Mouse (Mus musculus) adrenal gland, adult 18-20 months (tissue): ENCODE measurements around the gene Entpd7. TPM values are rescaled to one million over a fixed set of nuclear protein-coding genes. Genes with fewer than 3 reads are reported as not detected.
A peak's percentile ranks its signal among the peaks of the same experiment; 100 is the strongest.

ENCODE experiments used
- DNase-seq, 2 experiments: peaks; one replicate each; pipeline ENCODE4 v3.0.0; 2021 to 2022; ENCODE audit warnings: low spot score in 2 of 2
- total RNA-seq, 2 experiments: library from RNA; stranded (reverse); gene quantifications; 1 replicate in 1 of 2; 2 replicates in 1 of 2; pipeline ENCODE4 v1.2.3; 2021

Entpd7 gene
- total RNA-seq, 2 experiments from 2014 or later = 13.0 to 20.6 TPM

DNA sequence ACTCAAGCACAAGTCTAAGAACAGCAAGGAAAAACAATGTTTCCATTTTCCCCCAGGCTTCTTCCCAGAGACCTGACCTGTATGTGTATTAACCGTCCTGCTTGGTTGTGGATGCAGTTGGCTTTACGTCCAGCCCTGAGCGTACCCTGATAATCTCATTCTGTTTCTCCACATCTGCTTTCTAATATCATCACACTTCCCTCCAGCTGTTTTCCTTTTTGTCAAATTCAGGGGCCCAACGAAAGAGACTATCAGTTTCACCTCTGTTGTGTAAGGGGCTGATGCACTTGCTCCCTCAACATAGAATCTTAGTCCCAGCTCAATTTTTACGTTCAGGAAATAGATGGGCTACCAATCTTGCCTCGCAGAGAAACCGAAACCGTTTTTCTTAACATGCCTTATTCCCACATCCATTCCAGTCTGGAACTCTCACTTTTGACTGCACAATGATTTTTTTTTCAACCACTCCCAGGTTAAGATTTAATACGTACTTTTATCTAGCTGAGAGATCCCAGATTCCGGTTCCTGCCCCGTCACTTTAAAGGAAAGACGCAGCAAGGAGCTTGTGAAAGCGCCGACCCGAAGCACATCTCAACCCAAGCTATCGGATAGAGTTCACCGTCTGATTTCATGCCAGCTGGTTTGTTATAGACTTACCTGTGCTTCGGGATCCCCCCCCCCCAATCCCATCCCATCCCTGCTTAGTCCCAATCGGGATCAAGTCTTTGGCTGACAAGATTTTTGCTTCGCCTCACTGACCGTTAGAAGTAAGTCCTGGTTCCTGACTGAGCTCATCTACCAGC lies 15.8 kb upstream of the Entpd7 start:
- DNase-seq = no peak

DNA sequence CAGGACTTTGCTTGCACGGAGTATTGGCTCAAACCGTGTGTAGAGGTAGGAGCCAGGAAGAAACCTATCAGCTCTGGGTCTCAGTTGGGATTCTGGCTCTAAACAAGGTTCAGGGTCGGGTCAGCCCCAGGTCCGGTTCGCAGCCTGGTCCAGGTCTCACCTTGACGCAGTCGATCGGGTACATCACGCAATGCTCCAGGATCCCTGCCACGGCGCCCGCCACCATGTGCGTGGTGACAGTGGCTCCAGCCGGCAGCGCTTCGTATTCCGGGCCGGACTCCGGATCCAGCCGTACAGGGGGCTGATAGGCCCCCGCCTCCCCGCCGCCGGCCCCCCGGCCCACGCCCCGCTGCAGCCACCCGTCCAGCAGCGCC lies 15.2 kb upstream of the Entpd7 start:
- DNase-seq = peak in 1 of 2 experiments; percentile 50

DNA sequence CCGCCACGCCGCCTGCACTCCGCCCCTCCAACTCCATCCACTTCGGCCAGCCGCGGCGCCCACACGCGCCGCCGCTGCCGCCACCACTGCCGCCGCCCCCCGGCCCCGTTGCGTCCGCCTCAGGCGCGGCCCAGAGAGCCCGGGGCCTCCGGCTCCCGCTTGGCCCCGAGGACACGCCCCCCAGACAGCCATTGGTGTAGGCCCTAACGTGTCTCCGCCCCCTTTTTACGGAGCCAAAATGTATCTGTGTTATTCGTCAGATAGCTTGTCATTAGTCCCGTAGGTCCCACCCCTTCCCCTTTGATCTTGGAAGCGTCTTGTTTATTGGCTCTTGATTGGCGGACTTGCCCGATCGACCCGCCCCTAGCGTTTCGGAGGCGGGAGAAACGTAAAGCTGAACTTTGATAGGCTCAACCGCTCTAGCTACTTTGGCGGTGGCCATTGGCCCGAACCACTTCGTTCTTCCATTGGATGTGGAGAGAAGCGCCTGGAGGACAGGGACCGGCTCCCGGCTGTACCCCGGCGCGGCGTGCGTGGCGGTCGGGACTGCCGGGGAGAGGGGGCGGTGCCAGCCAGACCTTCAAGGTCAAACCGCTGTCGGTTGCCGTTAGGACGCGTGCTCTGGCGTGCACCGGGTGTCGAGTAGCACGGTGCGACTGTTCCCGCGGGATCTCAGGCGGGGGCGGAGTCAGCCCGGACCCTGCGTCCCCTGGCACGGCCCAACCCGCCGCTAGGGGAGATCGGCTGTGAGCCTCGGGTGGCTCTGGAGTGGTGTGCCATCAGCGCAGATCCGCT lies 14.5 kb upstream of the Entpd7 start, which contains the start of gene Slc25a28:
Gene Slc25a28, minus strand, starts transcription at position 152 of the 795 bp plus-strand sequence.
- peak; percentile 89 to 94 for DNase-seq

GRCm38 (mm10) chr19:43675525-43676400 lies 13.7 kb upstream of the Entpd7 start:
- DNase-seq = no peak

GRCm38 (mm10) chr19:43678467-43679003 lies 10.9 kb upstream of the Entpd7 start:
- no peak for DNase-seq

DNA sequence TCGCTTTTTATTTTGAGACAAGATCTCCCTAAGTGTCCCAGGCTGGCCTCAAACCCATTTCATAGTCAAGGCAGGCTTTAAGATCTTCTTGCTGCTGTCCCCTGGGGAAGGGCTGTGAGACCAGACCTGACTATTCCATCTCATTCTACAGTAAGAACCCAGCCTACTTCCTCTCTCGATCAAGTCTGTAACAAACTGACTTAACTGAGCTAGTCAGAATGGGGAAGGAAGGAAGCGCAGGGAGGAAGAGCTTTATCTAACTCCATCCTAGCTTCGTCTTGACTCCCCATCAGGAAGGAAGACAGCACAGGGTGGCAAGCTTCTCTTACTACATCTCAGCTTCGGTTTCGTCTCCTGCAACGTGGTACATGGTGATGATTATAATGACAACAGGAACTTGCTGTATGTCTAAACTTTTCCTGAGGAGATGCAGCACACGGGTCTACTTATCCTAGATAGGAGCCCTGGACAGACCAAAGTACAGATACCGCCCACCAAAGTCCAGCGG lies 9.9 kb upstream of the Entpd7 start:
- no peak for DNase-seq

DNA sequence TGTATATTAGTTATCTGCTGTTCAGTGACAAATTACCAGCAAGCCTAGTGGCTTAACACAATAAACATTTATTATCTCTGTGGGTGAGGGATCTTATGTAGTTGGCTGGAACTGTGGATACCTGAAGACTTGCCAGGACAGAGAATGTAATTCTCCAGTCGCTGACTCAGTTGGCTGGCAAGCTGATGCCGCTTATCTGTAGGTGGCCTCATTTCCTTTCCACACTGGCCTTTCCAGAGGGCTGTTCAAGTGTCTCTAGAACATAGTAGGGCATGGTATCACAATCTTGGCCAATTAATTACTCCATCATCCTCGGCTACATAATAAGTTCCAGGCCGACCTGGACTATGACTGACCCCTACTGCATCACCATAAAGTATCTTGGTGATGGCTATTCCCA lies 7.9 kb upstream of the Entpd7 start:
- DNase-seq = no peak

- DNase-seq = no peak
Observed at GRCm38 (mm10) chr19:43692815-43693214, 3.3 kb downstream of the Entpd7 start.

- DNase-seq = no peak
Observed at GRCm38 (mm10) chr19:43695514-43695964, 6.1 kb downstream of the Entpd7 start.

GRCm38 (mm10) chr19:43697666-43698370 lies 8.3 kb downstream of the Entpd7 start:
- DNase-seq = no peak

DNA sequence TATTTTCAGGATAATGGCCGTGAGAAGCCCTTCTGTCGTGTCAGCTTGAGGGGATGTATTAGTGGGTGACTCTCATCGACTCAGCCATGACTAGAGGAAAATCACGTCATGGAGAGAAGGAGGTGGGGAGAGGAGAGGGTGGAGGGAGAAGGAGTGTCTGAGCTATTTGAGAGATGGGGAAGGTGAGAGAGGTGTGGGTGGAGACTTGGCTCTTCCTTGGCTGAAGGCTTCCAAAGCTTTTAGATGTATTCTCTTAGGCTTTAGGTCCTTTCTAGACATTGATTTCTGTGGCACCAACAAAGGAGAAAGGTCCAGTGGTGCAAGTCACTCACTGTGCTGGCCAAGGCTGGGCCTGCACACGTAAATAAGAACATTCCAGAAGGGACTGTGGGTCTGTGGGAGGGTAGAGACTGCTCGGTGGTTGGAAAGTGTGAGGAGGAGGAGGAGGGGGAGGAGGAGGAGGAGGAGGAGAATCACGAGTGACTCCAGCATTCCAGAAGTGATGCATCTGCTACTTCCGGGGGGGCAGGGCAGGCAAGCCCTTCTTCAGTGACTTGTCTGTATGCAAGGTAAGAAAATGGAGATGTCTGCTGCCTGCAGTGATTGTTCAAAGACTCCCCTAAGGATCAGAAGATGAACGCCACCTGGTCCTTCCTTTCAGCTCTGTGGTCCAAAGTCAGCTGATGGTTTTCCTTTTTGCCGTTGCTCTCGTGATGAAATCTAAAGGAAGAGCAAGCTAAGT lies 9.7 kb downstream of the Entpd7 start:
- DNase-seq = no peak

DNA sequence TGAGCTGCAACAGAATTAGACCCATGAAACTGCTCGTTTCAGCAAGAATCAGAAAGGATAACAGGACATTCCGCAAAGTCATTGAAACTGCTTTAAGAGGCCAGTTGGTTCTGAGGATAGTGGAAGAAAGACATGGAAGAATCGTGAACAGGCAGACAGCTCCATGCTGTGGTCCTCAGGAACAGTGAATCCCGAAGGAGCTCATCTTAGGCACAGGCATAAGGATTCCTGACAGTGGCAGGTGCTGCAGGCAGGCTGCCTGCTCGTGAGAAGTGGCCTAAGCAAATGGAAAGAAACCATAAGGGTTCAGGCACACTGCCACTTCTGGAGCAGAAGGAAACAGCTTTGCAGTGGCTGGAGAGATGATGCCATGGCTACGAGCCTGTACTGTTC lies 10.3 kb downstream of the Entpd7 start:
- DNase-seq = no peak

DNA sequence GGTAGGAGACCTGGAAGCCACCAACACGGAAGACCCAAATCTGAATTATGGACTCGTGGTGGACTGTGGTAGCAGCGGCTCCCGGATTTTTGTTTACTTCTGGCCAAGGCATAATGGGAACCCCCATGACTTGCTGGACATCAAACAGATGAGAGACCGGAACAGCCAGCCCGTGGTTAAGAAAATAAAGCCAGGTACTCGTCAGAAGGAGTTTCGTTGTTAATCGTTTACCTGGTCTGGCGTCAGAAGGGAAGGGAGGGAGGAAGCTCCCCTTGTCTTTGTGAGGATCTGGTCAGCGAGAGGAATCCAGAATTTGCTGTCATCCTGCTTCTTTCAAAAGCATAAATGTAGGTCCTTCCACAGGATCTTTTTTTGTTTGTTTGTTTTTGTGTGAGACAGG lies 14.7 kb downstream of the Entpd7 start:
- DNase-seq = no peak

GRCm38 (mm10) chr19:43704787-43705497 lies 15.5 kb downstream of the Entpd7 start:
- DNase-seq = no peak

DNA sequence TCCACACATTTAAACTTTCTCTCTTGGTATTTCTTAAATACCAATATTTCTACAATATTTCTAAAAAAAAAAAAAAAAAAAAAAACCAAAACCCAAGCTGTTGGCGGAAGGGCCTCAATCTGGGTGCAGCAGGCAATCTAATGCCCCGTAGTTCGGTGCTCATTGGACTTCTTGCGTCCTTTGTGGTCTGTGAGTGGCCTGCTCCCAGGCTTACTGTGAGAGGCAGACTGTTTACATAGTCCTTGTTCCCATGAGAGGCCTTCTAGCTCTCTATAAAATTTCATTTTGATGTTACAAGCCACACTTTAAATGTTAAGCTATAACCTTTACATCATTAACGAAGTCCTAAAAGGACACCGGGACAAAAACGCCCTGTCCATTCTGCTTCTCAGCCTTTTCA lies 18.7 kb downstream of the Entpd7 start:
- no peak for DNase-seq

GRCm38 (mm10) chr19:43709317-43709716 lies 19.8 kb downstream of the Entpd7 start:
- no peak for DNase-seq

- DNase-seq = no peak
Observed at GRCm38 (mm10) chr19:43711159-43711916, 21.9 kb downstream of the Entpd7 start.

- no peak for DNase-seq
Observed at GRCm38 (mm10) chr19:43711971-43712370, 22.5 kb downstream of the Entpd7 start.
